Mouse (Mus musculus) myocyte (in vitro differentiated cells): ENCODE results near the gene Cux1. TPM values are rescaled to one million over a fixed set of nuclear protein-coding genes. Genes with fewer than 3 reads are reported as not detected.
"Not testable (repeated sequence)": the region's sequence is repeated elsewhere in the genome, so short reads cannot be mapped to it uniquely, and the experiment has no call there.

Source experiments
- H3K27me3 ChIP-seq: one replicate; pipeline ENCODE4 v1.6.1; 2011; ENCODE audit not compliant: control insufficient read depth, insufficient read depth, insufficient read length
- H3K36me3 ChIP-seq: one replicate; pipeline ENCODE4 v1.6.1; 2011; ENCODE audit not compliant: control insufficient read depth, insufficient read depth
- H3K4me2 ChIP-seq: one replicate; pipeline ENCODE4 v1.6.1; 2011; ENCODE audit warnings: low read depth, control low read depth
- H3K4me3 ChIP-seq: one replicate; pipeline ENCODE4 v1.5.1; 2011; ENCODE audit warnings: mild to moderate bottlenecking, control low read depth, moderate library complexity
- H3K79me2 ChIP-seq: one replicate; pipeline ENCODE4 v1.6.1; 2011; ENCODE audit not compliant: control insufficient read depth, insufficient read depth
- H3ac ChIP-seq: one replicate; pipeline ENCODE4 v1.6.1; 2011; ENCODE audit not compliant: control insufficient read depth, insufficient read length
- CEBPB ChIP-seq: IDR thresholded peaks from 2 replicates; pipeline ENCODE4 v1.6.1; 2011; ENCODE audit warnings: mild to moderate bottlenecking, moderate library complexity; ENCODE audit not compliant: poor library complexity, insufficient read depth, severe bottlenecking
- E2F4 ChIP-seq: IDR thresholded peaks from one replicate; pipeline ENCODE4 v1.6.1; 2011; ENCODE audit warnings: mild to moderate bottlenecking, control low read depth, moderate library complexity; ENCODE audit not compliant: insufficient read depth
- MAX ChIP-seq: IDR thresholded peaks from one replicate; pipeline ENCODE4 v1.6.1; 2011; ENCODE audit warnings: low read depth, mild to moderate bottlenecking, control low read depth
- MYOD1 ChIP-seq, 3 experiments: IDR thresholded peaks; one replicate each; pipeline ENCODE4 v1.6.1; 2011; ENCODE audit warnings: control low read depth in 2 of 3, low read depth in 2 of 3, mild to moderate bottlenecking in 2 of 3, moderate library complexity in 1 of 3; ENCODE audit not compliant: insufficient read length in 2 of 3, control insufficient read depth in 1 of 3
- MYOG ChIP-seq, 3 experiments: IDR thresholded peaks; one replicate each; pipeline ENCODE4 v1.6.1; 2011; ENCODE audit warnings: control low read depth in 2 of 3, low read depth in 2 of 3, mild to moderate bottlenecking in 2 of 3; ENCODE audit not compliant: insufficient read length in 2 of 3, control insufficient read depth in 1 of 3, insufficient read depth in 1 of 3
- POLR2A ChIP-seq: IDR thresholded peaks from one replicate; pipeline ENCODE4 v1.6.1; 2011; ENCODE audit warnings: low read depth, mild to moderate bottlenecking, control low read depth, moderate library complexity; ENCODE audit not compliant: insufficient read length
- POLR2AphosphoS2 ChIP-seq: IDR thresholded peaks from one replicate; pipeline ENCODE4 v1.6.1; 2011; ENCODE audit warnings: low read depth, control low read depth; ENCODE audit not compliant: insufficient read length
- REST ChIP-seq: IDR thresholded peaks from one replicate; pipeline ENCODE4 v1.6.1; 2011; ENCODE audit warnings: mild to moderate bottlenecking, control low read depth, moderate library complexity; ENCODE audit not compliant: insufficient read depth, insufficient read length
- SRF ChIP-seq: IDR thresholded peaks from one replicate; pipeline ENCODE4 v1.6.1; 2011; ENCODE audit warnings: low read depth; ENCODE audit not compliant: control insufficient read depth, insufficient read length
- TCF12 ChIP-seq: IDR thresholded peaks from one replicate; pipeline ENCODE4 v1.6.1; 2011; ENCODE audit warnings: mild to moderate bottlenecking, control low read depth; ENCODE audit not compliant: poor library complexity, insufficient read depth, severe bottlenecking
- TCF3 ChIP-seq: IDR thresholded peaks from one replicate; pipeline ENCODE4 v1.6.1; 2011; ENCODE audit warnings: low read depth, control low read depth; ENCODE audit not compliant: insufficient read length
- USF1 ChIP-seq: IDR thresholded peaks from one replicate; pipeline ENCODE4 v1.6.1; 2011; ENCODE audit warnings: low read depth, mild to moderate bottlenecking, control low read depth, moderate library complexity
- polyA plus RNA-seq: library from polyadenylated mRNA; unstranded; fragments of >200 nt; fragmentation: generic; extraction: Trizol; gene quantifications from one replicate; pipeline ENCODE4 v1.2.1, GENCODE M21; 2012; ENCODE audit warnings: missing spikeins

Cux1 gene
- polyA plus RNA-seq, 1 experiment = 50.7 TPM

DNA sequence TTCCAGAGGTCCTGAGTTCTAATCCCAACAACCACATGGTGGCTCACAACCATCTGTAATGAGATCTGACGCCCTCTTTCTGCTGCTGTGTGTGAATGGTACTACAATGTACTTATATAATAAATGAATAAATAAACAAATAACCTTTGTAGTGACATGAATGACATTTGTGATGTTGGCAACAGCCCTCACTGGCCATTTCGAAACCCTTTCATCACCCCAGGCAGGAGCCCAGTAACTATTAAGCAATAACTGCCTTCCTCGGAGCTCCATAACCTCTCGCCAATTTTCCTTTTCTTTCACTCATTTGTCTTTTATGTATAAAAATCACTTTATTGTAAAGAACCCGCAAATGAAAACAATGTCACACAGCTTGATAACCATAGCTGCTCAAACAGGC, 353.6 kb downstream of the Cux1 start:
- TF ChIP-seq CEBPB (0 out of 2 replicates have a peak, but pooled peaks have one; percentile 33), E2F4 (no peak)
- no peaks in the 10 kb centered on the region for H3K27me3 ChIP-seq
- H3K4me2 ChIP-seq = no peak overlapping the region
- H3K36me3 ChIP-seq = no peaks in the 10 kb centered on the region
- no peak overlapping the region for H3K4me3 ChIP-seq
- no peak overlapping the region for H3ac ChIP-seq
- no peaks in the 10 kb centered on the region for H3K79me2 ChIP-seq

DNA sequence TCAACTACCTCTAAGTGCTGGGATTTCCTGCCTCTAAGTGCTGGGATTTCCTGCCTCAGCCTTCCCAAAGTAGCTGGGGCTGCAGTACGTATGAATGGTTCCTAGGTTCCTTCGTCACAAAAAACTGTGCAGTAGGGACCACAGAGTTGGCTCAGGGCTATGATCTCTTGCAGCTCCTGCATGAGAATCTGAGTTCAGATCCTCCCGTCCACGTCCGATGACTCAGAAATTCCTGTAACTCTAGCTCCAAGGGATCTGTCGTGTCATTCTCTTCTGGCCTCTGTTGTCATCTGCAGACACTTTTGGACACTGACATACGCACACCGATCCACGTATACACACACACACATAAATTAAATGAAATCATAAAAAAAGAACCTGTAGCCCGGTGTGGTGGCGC, 354.6 kb downstream of the Cux1 start:
- Histone ChIP-seq H3ac (no peak overlapping the region), H3K79me2 (no peaks in the 10 kb centered on the region), H3K4me2 (no peak overlapping the region), H3K36me3 (no peaks in the 10 kb centered on the region), H3K27me3 (no peaks in the 10 kb centered on the region), H3K4me3 (no peak overlapping the region)
- TF ChIP-seq USF1 = no peak
- TF ChIP-seq MYOG (IDR thresholded peaks at IDR 0.05; ENCODE audit: control insufficient read depth in 1 of 3, insufficient read depth in 1 of 3, insufficient read length in 2 of 3, low read depth in 2 of 3) = no peak

DNA sequence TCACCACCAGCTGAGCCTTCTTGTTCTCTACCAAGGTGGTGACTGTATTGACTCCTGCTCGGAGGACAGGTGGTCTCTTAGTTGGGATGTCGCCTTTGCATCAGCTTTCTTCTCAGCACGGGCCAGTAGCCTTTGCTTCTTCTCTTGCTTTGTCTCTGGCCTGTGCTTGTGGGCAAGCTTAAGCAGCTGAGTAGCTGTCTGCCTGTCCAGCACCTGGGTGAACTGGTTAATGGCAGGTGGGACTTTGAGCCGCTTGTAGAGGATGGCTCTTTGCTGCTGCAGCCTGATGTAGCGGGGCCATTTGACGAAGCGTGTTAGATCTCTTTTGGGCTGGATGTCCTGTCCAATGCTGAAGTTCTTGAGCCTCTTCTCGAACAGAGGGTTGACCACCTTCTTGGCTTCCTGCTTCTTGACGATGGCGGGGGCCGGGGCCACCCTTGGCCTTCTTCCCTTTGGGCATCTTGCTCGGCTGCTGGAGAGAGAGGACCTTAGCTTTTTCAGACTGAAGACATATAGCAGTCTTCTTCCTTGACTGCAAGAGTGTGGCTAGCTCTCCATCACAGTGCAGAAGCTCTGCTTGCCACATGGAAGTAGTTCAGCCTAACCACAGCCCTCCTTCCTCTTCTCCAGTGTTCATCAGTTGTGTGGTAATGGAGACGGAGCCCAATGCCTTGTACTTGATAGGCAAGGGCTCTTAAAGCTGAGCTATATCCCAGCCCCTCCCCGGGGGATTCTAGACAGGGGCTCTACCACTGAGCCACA, 355.8 kb downstream of the Cux1 start:
- H3K4me2 ChIP-seq, H3K36me3 ChIP-seq, H3K27me3 ChIP-seq, H3ac ChIP-seq, H3K4me3 ChIP-seq, H3K79me2 ChIP-seq: not testable (repeated sequence)

DNA sequence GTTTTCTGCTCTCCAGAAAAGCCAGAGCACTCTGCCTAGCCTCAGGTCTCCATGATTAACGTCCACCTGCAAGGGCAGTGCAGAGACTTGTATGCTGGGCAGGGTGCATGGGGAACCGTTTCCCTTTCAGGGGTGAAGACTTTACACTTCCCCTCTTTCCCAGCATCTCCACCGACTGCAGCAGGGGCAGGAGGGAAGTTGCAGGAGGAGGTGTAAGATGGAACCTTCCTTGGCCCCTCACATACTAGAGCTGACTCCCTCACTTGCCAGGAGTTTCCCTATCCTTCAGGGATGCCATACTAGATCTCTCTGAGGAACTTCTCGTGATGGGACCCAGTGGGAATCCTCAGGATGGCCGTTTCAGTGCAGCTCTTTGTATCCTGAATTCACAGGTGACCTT, 356.7 kb downstream of the Cux1 start:
- no peaks in the 10 kb centered on the region for H3K27me3 ChIP-seq
- H3K4me3 ChIP-seq = no peak overlapping the region
- no peak overlapping the region for H3K4me2 ChIP-seq
- H3K36me3 ChIP-seq = no peaks in the 10 kb centered on the region
- no peak overlapping the region for H3ac ChIP-seq
- H3K79me2 ChIP-seq = no peaks in the 10 kb centered on the region
- no peak for TF ChIP-seq USF1
- TF ChIP-seq MAX = no peak
- no peak for TF ChIP-seq MYOG (IDR thresholded peaks at IDR 0.05; ENCODE audit: control insufficient read depth in 1 of 3, insufficient read depth in 1 of 3, insufficient read length in 2 of 3, low read depth in 2 of 3)
- TF ChIP-seq E2F4 = no peak
- TF ChIP-seq CEBPB = no peak
- no peak for TF ChIP-seq MYOD1 (IDR thresholded peaks at IDR 0.05; ENCODE audit: control insufficient read depth in 1 of 3, insufficient read length in 2 of 3, low read depth in 2 of 3)
- no peak for TF ChIP-seq TCF12
- TF ChIP-seq POLR2AphosphoS2 = no peak
- no peak for TF ChIP-seq TCF3
- no peak for TF ChIP-seq POLR2A
- TF ChIP-seq REST = no peak

DNA sequence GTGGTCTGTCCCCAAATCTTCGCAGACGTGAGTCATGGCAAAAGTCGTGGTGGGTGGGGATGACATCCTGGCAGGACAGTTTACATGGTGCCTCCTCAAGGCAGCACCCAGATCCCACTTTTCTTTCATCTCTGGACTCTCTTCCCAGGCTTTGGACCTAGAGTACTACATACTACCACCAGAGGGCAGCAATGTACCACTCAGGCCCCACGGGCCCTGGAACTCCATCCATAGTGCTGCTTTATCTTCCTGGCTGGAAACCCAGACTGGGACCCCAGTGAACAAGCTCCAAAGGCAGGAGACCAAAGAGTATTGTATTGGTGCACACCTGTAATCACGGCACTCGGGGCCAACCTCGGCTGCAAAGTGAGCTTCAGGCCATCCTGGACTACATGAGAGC, 365.5 kb downstream of the Cux1 start:
- Histone ChIP-seq H3ac (no peak overlapping the region), H3K36me3 (peaks cover 5% of the 10 kb centered on the region), H3K27me3 (no peaks in the 10 kb centered on the region), H3K4me3 (no peak overlapping the region), H3K4me2 (no peak overlapping the region), H3K79me2 (peaks cover 18% of the 10 kb centered on the region)
- TF ChIP-seq TCF12 (no peak), REST (no peak), SRF (no peak), MYOD1 (IDR thresholded peaks at IDR 0.05; ENCODE audit: control insufficient read depth in 1 of 3, insufficient read length in 2 of 3, low read depth in 2 of 3) (no peak)

DNA sequence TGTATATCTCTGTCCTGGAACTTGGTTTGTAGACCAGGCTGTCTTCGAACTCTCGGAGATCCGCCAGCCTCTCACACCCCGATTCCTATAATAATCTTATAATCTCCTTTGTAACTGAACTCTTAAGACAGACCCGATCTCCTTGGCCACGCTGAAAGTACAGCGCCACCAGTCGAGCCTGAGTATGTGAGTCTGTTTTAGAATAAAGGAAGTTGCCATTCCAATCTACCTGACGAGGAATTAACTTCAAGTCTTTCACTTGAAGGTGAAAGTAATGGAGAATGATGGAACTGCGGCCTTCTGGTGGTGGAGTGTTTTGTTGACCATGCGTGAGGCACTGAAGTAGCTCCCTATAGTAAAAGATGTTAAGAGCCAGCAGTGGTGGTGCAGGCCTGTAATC, 367.8 kb downstream of the Cux1 start:
- Histone ChIP-seq H3K27me3 (no peaks in the 10 kb centered on the region), H3K4me3 (peak overlapping the region; percentile 77), H3ac (peak overlapping the region; percentile 47), H3K36me3 (peaks cover 17% of the 10 kb centered on the region), H3K79me2 (peaks cover 18% of the 10 kb centered on the region), H3K4me2 (peak overlapping the region; percentile 72)
- TF ChIP-seq POLR2A = no peak
- TF ChIP-seq SRF = no peak
- no peak for TF ChIP-seq TCF3
- no peak for TF ChIP-seq MAX
- no peak for TF ChIP-seq USF1
- no peak for TF ChIP-seq POLR2AphosphoS2
- no peak for TF ChIP-seq MYOD1 (IDR thresholded peaks at IDR 0.05; ENCODE audit: control insufficient read depth in 1 of 3, insufficient read length in 2 of 3, low read depth in 2 of 3)
- TF ChIP-seq E2F4 = no peak
- TF ChIP-seq REST = no peak
- TF ChIP-seq CEBPB = no peak
- no peak for TF ChIP-seq TCF12
- TF ChIP-seq MYOG (IDR thresholded peaks at IDR 0.05; ENCODE audit: control insufficient read depth in 1 of 3, insufficient read depth in 1 of 3, insufficient read length in 2 of 3, low read depth in 2 of 3) = no peak
